Mouse (Mus musculus): ENCODE results near the gene Zcwpw1.

DNA sequence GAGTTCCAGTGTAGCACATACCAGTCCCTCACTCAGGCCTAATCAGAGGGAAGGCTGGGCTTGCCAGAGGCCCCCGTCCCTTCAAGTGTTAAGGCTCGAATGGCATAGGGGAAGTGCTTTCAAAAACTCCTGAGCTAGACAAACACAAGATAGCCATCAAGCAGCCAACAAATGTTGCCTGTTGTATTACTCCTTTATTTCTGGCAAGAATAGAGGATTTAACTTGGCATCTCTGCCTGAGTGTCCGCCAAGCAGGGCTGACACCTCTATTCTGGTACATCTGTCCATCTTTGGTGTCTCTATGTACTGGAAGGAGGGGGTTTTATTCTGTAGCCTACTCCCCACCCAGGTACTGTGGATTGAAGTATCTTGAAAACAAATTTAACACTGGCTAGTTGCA is 31.5 kb upstream of the Zcwpw1 start:
- TF ChIP-seq CTCF (IDR thresholded peaks at IDR 0.05; ENCODE audit: low read depth, low read length) (no peak), POLR2A (IDR thresholded peaks at IDR 0.05; ENCODE audit: extremely low read depth, insufficient read depth, low read length) (no peak)
